Mouse (Mus musculus): ENCODE measurements at regions not wholly inside any gene's neighbourhood (a gene's known extent, or its start where the extent isn't known, plus 50 kb on each side); places are given as distances from the start of the nearest gene placed in this dataset.
"Not testable (repeated sequence)": the region's sequence is repeated elsewhere in the genome, so short reads cannot be mapped to it uniquely, and the experiment has no call there.

- no peak for DNase-seq
- intact Hi-C loops (cut with DNase I) = no loop called here
Observed at GRCm38 (mm10) chr15:8780371-8780866, 69.9 kb upstream of the Slc1a3 start.

DNA sequence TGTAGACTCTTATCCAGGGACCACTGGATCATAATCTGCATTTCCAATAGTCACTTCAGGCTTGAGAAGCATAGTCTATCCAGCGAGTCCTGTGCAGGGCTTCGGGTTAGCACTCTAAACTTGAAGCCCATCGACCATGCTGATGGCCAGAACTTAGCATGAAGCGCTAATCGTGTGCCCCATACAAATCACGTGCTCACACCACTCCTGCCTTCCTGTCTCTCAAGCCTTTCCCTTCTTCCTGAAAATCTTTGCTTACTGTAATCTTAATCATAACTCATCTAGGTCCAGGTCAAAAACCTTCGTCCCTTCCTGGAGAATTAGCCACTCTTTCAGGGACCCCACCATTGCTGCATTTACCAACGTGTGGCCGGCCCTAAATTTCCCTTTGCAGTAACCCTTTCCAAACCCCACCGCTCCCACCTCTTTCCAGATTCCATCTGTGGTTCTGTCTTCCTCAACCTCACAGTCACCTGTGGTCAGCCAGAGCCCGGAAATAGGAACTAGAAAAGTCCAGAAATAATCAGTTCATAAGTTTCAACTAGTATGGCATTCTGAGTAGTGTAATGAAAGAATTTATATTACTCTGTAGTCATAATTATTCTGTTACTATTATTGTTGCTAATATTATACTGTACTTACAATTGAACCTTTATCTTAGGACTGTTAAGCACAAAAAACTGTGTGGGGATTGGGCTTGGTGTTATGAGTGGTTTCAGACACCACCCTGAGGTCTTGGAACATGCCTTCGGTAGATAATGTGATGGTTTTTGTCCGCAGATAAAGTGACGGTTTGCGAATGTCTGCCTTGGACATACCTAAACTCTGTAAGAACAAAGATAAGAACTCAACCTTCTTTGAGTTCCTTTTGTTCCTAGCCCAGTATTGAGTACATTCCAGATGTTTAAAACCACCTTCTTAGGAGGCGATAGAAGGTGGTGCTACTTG lies 57.3 kb upstream of the Slc1a3 start:
- no peak for DNase-seq
- intact Hi-C loops (cut with DNase I) = no loop called here

GRCm38 (mm10) chr15:8766208-8766607 lies 55.6 kb upstream of the Slc1a3 start:
- DNase-seq; intact Hi-C loops (cut with DNase I): not testable (repeated sequence)

DNA sequence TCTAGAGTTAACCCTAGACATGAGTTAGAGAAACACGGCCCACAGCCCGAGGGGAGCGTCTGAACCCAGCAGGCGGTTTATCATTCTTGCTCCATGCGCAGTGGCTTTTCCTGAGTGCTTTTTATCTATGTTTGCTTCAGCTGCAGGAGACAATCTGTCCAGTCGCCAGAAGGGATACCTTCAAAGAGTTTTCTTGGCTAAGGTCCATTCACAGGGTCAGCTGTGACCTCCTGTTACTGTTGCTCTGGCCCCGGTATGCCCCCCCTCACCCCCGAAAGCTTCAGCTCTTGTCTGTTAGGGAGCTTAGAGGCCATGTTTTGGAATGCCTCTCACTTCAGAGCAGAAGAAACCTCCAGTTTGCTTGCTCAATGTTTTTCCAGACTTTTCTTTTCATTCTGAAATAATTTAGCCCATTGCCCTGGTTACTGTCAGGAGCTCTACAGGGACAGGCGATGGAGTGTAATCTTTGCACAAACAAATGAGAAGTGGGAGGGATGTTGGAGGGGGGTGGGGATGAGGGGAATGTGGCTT lies 51.2 kb upstream of the Slc1a3 start:
- intact Hi-C loops (cut with DNase I) = loop anchor here (5.0 kb wide), 1 partner anchor 1705 kb away; no protein-coding TSS in a partner anchor
- DNase-seq = peak; percentile 14 to 25

DNA sequence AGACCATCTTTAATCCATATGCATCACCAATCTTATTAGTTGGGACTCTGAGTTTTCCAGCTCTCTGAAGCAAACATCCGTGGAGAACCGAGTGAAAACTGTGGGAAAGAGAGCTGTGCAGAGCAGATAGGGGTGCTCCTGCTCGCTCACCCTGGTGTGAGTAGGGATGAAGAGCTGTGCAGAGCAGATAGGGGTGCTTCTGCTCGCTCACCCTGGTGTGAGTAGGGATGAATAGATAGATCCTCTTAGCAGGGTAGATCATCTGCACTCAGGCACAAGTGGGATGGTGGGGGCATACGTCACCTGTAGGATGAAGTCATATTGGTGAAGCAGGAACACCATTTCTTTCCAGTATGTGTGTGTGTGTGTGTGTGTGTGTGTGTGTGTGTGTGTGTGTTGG lies 50.6 kb upstream of the Slc1a3 start:
- intact Hi-C loops (cut with DNase I) = loop anchor here (5.0 kb wide), 1 partner anchor 1706 kb away; no protein-coding TSS in a partner anchor
- DNase-seq = no peak

Data from heart, postnatal 10 days (tissue).